Mouse (Mus musculus) G1E-ER4 (cell line): ENCODE measurements around the gene Slc35e2. TPM values are rescaled to one million over a fixed set of nuclear protein-coding genes. Genes with fewer than 3 reads are reported as not detected.

Experiments used
- GATA1 ChIP-seq: IDR thresholded peaks from one replicate; pipeline ENCODE4 v1.8.0; 2012; ENCODE audit warnings: low read length, inconsistent platforms
- polyA plus RNA-seq: library from polyadenylated mRNA; stranded (reverse); fragments of >175 nt; gene quantifications from 2 replicates; pipeline ENCODE4 v1.2.3, GENCODE M21; 2012

Slc35e2 gene
- polyA plus RNA-seq: 2.6 TPM in 2 replicates

DNA sequence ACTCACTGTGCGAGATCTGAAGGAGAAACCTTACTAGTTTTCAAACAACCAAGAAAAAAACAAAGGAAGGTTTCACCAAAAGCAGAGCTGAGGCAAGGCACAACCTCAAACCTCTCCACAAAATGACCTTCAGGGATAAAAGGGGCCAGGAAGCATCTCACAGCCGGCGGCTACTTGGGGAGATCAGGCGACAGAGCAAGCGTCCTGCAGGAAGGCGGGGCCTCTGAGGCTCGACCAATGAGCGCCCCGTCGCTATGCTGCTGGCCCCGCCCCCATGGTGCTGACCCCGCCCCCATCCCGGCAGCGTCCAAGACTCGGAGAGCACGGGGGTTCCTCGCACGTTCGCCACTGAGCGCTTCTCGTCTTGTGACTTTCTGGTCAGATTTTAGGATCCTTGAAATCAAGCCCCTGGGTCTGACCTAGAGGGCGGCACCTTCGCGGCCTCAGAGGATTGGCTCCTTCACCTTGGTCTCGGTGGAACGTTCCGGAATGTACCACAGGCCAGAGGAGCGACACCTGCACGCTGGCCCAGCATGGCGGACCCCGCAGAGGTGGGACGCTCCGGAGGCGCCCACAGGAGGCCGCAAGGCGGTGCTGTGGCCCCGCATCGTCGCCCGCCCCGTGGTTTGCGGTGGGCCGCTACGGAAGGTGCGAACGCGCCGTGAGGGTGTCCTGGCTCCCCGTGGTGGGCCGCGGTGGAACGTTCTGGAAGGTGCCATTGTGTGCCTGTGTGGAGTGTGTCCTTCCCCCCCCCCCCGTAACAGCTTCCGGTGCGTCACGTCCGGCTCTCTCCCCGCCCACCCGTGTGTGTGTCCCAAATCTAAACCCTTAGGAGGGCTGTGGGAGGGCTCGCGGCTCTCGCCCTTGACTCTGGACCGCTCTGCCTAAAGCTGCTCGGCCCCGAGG is at the start of gene Slc35e2:
Slc35e2 (plus strand) TSS at position 326 of the 906 bp plus-strand sequence.
- no peak for TF ChIP-seq GATA1

DNA sequence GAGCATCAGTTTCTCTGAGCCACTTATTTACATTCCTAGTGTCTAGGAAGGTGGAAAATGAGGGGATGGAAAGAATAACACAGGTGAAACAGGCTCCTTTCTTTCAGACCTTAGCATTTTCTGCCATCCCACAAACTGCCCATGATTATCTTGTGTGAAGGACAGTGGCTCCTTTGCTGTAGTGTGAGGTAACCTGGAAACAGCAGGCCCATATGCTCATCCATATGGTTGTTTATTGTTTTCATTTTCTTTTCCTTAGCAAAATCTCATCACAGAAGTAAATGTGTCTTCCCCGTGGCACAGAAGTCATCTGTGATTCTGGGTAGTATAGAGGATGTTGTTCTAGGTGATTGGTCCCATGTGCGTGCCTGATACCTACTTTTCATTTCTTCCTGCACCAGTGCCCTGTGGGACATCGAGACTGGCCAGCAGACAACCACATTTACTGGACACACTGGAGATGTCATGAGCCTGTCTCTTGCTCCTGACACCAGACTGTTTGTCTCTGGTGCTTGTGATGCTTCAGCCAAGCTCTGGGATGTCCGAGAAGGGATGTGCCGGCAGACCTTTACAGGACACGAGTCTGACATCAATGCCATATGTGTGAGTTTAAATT is 48.2 kb upstream of the Slc35e2 start:
- TF ChIP-seq GATA1: no peak

DNA sequence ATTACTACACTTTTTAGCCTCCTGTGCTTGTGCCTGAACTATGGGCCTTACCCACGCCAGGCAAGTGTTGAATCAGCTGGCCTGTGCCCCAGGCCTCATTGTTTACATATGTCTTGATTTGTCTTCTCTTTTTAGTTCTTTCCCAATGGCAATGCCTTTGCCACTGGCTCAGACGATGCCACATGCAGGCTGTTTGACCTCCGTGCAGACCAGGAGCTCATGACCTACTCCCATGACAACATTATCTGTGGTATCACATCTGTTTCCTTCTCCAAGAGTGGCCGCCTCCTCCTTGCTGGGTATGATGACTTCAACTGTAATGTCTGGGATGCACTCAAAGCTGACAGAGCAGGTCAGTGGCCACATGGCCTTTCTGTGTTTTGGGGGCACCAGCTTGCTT is 46.3 kb upstream of the Slc35e2 start:
- TF ChIP-seq GATA1: no peak

DNA sequence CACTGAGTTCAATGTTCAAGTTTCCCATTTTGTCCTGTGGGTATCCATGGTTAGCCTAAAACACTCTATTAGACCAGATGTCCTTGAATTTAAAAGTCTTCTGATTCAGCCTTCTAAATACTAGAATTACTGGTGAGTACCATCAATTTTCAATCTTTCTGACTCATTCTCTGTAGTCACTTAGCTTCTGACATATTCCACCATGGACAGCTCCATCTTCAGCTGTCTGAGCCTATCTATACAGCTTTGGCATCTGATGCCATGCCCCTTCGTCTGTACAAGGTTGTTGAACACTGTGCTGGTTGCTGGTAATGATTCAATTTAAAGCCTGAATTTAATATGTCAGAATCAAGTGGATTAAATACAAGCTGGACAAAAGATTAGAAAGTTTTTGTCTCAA is 45.8 kb upstream of the Slc35e2 start:
- TF ChIP-seq GATA1: no peak

DNA sequence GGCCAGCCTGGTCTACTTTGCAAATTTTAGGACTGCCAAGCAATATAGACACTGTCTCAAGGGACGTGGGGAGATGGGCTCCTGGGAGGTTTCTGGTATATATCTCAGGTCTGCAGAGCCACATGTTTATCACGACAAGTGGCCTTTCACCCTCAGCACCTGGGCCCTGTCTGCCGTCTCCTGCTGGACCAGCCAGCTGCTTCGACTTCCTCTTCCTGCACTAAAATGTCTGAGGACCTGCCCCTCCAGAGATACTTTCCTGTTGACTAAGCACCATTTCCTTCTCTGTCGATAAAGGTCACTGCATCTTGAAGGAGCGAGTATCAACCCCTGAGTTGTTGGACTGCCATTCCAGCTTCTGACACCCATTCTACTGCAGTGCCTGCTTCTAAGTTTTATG is 41.8 kb upstream of the Slc35e2 start:
- TF ChIP-seq GATA1: no peak

DNA sequence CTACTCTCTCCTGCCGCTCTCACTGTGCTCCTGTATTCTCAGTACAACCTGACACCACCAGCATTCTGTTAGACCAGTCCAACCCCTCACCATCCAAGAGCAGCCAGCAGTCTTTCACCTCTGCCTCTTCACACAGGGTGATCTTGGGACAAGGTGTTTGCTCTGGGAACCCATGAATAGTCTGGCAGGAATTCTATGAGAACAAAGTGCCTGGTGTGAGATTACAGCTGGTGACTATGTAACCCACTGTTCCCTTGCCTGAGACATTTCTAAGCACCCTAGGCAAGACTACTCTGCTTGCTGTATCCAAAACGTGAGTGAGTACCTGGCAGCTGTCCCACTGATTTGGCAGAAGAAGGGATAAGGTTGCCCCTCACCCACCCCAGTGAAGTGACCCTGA is 40.3 kb upstream of the Slc35e2 start:
- no peak for TF ChIP-seq GATA1

DNA sequence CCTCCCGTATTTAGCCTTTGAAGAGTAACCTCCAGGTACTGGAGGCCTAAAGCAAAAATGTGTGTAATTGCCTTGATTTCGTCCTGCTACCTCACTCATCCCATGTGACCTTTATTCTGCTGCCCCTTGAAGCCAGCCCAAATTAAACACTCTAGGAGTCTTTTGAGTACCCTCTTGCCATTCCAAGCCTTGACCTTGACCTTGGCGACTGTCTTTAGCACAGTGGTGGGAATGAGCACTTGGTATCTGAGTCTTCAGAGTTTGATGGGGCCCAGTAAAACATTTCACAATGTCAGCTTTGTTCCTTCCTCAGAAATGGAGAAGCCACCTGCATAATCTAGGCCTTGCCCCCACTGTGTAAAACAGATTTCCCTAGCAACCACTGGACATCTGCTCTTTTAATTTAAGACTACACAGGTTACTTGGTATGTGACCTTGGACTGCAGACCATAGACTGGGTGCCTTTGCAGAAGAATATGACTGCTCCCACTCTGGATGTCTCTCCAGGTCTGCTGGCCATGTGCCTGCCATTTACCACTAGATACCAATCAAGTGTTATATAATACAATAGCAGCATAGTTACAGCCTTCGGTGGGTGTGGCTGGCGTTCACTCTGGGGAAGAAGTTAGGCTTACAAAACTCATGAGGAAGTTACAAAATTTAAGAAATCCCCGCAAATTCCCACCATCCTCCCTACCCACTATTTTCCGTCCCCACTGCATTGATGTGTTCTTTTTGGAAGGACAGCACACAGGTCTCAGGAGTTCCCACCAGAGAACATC is 39.4 kb upstream of the Slc35e2 start, which contains the start of gene Nadk:
Nadk (plus strand) TSS at position 718 of the 782 bp plus-strand sequence.
- TF ChIP-seq GATA1: no peak

DNA sequence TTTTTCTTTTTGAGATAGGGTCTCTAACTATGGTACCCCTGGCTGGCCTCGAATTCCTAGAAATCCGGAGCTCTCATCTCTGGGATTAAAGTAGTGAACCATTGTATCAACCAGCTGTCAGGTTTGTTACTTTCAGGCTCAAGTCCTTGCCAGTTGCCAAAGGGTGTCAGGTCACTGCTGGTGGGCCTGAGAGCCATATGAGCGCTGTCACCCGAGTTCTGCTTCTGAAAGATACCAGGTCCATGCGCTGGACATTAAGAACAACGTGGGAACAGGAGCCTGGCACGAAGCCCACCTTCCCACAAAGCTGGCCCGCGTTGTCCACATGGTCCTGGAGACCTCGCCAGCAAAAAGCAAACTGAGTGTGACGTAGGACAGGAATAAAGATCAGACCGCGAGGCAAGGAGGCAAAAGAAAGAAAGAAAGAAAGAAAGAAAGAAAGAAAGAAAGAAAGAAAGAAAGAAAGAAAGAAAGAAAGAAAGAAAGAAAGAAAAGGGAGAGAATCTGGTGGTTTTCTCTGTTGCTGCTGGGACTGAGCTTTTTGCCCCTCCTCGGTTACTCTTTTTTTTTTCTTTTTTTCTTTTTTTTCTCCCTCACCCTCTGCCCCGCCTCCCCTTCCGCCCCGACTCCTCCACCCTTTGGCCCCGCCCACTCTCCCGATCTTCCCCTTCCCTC is 38.4 kb upstream of the Slc35e2 start:
- TF ChIP-seq GATA1: no peak

DNA sequence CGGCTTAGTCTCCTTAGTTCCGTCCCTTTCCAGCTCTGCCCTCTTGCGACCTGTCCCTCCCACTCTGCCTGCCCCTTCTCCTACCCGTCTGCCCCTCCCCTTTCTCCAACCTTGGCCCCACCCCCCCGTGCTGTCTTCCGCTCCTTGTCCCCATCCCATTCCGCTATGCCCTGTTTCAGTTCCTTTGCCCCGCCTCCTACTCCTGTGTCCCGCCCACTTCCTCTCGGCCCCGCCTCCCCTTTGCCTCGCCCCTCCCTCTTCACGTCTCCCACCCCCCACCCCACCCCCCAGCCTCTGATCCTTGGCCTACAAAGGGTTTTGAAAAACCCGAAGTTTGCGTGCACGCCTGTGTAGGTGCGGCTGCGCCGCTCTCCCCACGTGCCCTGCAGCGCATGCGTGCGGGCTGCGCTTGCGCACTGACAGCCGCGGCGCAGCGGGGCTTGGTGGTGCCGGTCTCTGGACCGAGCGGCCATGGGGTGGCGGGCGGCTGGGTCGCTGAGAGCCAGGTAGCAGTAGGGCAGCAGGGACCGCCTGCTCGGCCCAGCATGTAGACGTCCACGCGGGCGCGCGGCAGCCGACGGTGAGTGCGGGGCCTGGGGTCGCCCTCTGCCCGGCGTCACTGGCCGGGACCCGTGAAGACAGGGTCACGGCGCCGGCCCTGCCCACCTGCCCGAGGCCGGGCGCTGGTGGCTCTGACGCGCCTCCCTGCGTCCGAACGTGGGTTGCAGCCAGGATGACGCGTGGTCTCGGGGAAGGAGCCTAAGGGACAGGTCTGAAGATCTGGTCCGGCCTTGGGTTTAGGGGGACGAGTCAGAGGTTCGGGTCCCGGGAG is 37.6 kb upstream of the Slc35e2 start:
- no peak for TF ChIP-seq GATA1

DNA sequence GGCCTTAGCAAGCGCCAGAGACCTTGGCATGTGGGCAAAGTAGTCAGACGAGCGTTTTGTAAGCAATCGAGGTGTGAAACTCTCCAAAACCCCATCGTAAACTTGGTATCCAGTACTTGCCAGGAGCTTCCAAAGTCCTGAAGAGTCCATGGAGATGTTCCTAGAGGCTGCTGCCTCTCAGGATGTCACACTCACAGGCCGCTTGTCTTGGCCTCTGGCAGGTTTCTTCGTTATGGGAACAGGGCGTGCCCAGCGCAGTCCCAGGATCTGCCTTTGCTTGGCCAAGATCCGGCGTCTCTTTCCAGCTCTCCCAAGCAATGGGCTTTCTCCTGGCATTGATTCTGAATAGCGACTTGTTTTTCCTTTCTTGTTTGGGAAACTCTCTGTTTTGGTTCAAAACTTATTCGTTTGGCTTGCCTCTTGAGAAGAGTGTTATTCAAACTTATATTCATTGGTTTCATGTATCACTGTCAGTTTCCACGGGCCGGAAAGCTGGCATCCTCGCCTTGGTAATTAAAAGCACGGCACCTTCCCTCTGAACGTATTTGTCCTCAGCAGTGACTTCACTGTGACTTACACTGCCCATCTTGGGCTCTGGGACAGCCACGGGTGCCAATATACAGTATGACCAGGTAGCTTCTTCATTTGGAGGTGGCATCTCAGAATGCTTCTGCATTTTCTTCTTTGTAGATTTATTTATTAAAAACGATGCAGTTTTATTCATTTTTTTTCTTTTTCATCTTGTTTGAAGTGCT is 36.7 kb upstream of the Slc35e2 start:
- TF ChIP-seq GATA1: no peak

DNA sequence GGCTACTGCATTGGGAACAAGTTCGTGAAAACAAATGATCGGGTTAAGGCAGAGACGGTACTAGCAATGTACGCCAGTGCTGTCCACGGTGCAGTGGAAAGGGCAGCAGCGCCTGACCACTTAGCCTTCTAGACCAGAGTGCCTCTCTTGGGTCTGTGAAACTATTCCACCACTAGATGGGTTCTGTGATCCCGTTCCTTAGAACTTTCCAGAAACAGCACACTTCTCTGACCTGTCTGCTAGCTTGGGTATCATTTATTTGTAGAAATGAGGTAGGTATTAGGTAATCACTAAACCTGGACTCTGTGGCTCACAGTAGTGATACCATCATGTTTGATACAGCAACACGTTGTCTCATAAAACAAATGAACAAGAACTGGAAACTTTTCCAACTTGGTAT is 34.7 kb upstream of the Slc35e2 start:
- TF ChIP-seq GATA1: no peak

DNA sequence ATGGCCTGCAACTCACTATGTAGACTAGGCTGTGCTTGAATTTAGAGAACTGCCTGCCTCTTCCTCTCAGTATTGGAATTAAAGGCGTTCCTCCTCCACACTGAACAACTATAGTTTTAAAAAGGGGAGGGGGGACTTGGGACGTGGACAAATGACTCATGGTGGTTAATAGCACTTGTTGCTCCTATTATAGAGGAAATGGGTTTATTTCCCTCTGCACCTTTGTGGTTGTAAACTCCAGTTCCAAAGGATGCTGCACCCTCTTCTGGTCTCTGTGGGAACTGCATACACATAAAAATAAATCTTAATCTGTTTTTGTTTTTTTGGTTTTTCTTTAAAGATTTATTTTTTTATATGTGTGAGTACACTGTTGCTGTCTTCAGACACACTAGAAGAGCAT is 33.0 kb upstream of the Slc35e2 start:
- TF ChIP-seq GATA1: no peak

DNA sequence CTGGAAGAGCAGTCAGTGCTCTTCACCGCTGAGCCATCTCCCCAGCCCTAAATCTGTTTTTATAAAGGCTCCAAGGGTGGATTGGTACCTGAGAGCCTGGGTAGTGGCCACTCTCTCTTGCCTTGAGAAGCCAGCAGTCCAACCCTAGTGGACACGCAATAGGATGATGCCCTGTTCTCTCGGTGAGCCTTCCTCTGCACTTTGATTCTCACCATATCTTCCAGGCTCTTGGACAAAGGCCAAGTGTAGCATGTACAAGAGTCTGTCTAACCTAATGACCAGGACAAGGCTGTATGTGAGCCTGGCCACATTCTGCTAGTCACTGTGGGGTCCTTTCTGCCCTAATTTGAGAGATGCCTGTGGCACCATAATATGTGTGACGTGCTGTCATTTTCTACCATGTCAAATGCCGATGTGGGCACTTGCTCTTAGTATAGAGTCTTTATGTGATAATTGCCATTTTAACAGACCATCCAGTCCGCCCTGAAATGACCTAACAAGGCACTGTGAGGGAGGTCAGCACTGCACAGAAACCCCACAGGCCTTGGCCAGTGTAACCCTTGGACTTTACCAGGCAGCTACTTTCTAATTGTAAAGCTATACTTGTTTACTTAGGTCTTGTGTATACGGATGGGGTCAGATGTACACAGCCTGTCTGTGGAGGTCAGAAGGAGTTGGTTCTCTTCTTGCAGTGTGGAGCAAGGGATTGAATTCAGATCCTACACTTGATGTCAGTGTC is 32.4 kb upstream of the Slc35e2 start:
- TF ChIP-seq GATA1: no peak
